Mouse (Mus musculus): ENCODE data around the gene Ssu72.

The Ssu72 gene

DNA sequence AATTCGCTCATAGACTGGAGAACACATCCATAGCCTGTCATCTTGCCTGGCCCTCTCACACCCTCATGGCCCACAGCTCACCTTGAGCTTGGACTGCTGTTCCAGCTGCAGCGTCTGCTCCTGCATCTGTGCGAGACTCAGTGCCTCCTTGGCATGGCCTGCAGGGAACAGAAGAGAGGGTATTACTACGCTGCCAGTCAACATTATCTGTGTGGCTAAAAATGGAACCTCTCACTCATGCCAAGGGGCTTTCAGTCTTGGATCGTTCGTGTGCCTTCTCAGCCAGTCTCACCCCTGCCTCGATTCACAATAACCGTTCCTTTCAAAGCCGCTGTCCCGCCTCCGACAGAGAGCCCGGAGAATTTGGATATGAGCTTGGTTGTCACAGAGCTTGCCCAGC is 52.4 kb downstream of the Ssu72 start:
- no peak for DNase-seq

DNA sequence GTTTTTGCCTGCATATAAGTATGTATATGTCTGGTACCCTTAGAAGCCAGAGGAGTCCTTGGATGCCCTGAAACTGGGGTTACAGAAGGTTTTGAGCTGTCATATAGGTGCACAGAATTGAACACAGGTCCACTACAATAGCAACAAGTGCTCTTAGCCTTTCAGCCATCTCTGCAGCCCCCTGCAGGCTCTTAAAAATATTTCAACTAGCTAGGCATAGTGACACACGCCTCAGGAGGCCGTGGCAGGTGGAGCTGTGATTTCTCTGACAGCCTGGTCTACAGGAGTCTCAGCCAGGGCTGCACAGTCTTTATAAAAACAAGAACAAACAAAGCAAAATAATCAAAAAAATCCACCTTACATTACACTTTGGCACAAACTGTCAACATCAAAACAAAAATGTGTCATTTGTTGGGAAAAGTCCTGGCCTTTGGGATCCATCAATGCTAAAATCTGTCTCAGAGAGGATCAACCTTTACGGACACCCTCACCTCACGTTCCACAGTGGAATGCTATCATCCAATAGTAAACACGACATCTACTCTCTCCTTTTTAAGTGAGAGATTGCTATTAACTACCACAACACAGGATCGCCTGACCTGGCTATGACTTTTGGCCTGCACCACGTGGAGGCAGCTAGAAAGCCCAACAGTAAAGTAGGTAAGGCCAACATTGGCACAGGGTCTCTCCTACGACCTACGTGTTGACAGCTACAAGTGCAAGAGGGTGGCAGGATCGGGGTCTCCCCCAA is 55.4 kb downstream of the Ssu72 start:
- DNase-seq: no peak

DNA sequence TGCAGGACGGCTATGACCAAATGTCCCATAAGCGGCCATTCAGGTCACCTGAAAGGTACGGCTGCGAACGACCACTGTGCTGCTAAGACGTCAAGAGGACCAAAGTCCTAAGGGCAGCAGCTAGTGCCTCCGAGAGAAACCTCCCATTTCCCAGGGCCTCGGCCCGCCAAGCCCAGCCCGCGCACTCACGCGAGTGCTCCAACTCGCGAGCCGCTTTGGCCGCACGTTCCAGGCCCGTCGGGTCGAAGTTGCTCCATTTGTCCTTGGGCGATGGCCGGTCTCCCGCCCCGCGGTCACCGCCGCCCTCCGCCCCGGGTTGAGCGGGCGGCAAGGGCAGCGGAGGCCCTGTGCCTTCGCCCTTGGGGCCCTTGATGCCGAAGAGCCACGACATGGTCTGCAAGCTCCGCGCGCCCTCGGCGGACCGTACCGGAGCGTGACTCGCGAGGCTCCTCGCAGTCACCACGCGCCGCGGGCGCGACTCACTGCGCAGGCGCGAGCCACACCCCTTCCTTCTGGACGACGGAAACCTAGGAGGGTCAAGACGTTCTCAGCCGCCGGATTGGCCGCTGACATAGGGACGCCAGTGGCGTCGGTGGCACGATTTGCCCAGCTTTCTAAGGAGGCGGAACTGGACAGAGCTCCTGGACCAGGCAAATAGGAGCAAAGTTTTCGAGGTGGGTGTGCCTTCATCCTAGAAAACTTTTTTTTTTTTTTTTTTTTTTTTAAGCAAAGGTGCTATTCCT is 56.2 kb downstream of the Ssu72 start, which contains the start of gene Atad3a:
Gene Atad3a (minus strand): TSS at position 481 of the 743 bp plus-strand sequence.
- peak; percentile 98 for DNase-seq

DNA sequence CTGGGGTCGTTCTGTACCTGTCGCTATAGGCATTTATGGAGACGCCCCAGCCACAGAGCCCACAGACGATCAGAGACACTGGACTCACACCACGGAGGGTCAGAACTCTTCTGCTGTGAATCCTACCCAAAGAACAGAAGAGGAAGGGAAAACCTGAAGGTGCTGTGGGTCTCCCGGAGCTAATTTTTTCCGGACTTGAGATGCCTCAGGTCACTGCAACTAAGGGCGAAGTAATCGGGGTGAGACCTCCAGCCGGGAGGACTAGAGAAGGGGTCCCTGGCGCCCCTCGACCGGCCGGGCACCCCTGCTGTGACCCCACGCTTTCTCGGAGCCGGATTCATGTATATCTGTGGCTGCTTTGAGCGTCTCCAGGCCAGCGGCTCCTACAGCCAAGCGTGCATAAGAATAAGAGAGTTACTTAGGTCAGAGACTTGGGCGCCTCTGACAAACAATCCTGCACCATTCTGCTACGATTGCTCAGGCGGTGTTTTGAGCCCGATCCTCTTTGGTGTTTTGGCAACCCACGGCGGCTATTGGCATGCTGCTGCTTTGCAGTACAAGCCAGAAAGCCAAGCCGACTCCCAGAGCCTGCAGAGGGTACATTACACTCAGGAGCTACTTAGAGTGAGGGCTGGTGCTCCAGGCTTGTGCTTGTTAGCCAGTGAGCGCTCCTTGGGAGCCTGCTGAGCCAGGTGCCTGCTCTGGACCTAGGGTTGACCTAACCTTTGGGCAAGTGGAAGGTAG is 56.9 kb downstream of the Ssu72 start:
- no peak for DNase-seq

DNA sequence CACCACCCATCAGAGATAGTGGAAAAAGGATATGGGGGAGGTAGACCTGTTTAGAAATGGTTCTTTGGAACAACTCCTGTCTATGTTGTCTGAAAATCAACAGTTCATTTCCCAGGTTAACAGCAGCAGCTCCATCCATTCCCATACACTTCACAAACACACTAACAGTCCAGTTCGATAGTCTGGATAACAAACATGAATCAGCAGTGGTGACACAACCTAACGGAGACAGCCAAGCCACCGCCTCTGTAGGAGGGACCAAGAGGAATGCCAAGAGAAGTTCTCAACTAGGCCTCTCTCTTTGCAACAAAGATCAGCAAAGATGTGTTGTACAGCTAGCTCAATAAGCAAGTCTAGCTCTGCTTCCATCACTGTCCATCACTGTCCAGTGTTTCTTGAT is 57.8 kb downstream of the Ssu72 start:
- no peak for DNase-seq

DNA sequence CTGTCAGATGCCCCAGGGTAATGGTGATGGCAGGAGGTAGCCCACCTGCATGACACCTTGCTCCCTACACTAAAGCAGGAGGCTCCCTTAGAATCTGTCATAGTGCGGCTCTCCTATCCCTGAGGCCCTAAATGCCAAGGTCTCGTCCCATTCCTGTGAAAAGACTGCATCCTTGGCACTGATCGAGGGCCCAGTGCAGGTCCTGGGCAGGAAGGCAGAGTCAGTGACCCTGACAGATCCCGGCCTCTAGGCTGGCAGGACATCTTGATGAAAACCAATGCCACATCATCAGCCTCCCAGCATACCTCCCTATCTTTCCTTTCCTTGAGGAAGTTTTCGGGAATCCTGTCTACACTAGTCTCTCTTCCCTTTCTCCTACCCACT is 64.9 kb downstream of the Ssu72 start:
- DNase-seq: no peak

DNA sequence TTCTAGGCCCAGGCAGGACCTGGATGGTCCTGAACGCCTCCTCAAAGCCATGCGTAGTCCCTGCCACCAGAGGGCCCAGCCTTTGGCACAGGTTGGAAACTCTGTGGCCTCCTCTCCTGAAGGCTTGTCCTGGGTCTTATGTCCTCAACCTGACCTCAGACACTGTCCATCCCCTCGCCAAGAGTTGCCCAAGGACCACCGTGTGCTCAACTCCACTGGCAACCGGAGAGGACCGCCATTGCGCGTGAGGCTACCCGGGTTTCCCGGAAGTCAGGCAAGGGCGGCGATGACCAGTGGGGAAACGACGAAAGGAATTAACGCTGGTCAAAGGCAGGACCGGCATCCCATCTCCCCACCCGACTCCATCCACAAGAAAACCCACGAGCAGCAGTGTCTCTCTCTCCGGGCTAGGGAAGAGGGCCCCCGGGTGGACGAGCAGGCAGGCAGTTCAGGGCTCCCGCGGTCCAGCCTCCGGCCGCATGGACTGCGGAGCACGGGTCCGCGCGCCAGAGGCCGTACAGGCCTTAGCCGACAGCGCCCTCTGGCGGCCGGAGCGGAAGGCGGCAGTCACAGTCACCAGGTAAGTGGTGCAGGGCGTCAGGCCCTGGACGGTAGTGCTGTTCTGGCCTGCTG is 65.4 kb downstream of the Ssu72 start:
- DNase-seq: peak; percentile 90

DNA sequence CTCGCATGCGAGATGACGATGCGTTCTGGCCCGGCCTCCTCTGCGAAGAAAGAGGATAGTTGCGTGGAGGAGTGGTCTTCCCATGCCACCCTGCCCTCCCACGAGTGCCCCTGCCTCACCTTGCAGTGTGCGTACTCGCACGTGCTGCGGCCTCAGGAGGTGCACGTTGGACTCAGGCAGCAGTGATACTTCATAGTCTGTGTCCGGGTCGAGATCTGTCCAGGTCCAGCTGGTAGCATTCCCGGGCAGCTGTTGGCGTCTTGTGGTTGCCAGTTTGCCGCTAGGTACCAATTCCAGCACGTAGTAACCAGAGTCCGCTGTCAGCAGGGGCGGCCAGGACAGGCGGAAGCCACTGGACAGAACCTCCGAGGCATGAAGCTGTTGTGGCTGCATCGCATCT is 66.0 kb downstream of the Ssu72 start:
- no peak for DNase-seq

DNA sequence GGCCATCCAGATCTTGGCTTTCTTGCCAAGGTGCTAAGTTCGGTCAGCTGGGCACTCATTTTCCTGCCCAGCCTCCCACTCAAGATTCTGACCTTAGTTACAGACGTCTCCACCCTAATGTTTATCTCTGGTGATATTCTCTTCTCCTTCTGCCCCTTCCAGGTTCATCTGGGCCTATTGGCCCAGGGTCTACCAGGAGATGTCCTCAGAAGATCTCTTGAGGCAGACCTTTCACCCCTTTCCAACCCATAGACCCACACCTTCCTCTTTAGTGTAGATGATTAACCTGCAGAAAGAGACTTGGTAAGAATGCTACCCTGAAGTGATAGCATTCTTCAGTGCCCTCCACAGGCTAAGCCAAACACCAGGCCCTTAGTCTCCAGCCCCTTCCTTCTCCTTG is 67.1 kb downstream of the Ssu72 start:
- DNase-seq: no peak

DNA sequence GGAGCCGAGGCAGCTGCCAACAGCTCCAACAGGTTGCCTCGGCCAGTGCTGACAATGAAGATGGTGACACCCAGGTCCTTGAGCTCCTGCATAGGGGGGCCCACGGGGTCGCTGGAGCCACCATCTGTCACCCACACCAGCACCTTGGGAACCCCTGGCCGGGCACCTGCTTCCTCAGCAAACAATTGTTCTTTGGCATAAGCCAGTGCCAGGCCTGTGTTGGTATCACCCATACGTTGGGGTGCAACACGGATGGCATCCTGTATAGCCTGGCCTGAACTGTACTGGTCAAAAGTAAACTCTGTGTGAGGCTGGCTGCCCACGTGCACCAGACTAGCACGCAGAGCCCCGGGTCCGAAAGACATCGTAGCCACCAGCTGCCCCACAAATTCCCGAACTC is 68.2 kb downstream of the Ssu72 start:
- no peak for DNase-seq

DNA sequence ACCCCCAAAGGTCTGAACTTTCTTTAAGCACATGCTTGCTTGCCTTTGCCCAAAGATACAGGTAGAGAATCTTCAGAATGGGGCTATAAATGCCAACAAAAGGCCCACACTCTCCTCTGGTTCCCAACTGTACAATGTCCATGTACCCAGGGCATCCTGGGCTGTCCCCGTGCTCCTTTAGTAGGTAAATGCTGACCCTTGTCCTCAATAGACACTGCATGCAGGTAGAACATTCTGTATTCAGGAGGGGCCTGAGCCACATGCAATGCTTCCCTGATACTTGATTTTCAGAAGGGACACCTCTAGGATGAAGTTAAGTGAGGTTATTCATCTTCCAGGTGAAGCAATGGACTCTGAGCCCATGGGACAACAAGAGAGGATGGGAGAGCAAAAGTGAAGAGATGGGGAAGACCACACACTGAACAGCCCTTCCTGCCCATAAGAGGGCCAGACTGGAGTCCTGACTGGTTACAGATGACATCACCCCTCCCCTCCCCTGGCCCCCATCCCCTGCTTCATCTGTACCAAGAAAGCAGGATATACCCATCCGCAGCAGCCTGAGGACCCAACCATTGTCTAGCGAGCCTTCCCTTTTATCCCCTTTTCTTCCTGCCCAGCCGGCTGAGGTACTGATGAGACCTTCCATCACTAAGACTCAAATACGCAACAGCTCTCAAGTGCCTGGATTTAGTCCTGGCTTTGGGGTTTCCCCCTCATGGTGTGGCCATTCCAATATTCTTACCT is 68.9 kb downstream of the Ssu72 start:
- DNase-seq: no peak

DNA sequence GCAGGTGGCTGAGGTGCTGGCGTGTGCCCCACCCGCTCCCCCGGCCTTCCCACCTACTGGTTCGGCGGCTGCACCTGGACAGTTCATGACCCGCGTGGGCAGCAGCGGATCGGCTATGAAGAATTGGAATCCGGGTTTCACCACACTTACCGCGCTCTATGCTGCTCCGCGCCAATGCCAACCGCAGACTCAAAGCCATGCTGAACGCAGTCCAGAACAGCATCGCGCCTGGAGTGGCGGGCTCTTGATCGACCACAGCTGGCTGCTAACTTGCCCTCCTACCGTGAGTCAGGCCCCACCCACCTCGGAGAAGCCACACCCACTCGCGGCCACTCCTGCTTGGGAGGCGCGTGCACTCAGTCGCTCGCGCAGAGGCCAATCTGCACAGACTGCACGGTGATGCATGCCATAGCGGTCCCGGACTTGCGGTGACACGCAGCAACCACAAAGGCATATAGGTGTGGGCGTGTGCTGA is 69.7 kb downstream of the Ssu72 start, which contains the start of gene Vwa1:
Gene Vwa1 (minus strand): TSS at position 419 of the 475 bp plus-strand sequence.
- DNase-seq: peak; percentile 83

DNA sequence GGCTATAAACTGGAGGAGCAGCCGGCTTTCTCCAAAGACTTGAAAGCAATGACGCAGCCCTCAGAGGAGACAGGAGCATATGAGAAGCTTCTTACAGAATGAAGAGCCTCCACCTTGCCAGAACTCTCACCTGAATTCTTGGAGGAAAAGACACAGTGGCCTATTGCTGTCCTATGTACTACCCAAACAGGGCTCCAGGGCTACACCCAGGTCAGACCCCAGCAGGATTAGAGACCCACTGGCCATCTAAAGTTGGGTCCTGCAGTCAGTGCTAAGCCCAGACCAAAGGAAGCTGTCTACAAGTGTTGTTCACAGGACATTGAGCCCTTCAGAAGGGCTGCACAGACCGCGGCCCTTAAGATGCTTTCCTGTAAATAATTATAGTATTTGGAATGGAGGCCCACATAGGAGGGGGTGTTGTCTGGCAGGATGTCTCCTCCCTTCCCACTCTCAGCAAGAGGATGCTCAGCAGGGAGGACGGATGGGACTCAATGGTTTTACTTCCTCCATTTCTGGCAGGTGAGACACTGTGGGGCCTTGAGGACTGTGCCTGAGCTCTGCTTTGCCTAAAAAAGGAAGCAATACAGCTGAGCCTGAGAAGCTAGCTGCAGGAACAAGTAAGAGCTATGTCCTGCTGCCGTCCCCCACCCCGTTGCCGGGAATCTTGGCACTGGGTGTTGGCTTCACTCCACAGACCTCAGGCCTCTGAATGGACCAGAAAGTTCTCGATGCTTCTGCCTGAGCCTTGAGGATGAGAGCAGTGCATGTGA is 70.6 kb downstream of the Ssu72 start:
- DNase-seq: peak; percentile 39

DNA sequence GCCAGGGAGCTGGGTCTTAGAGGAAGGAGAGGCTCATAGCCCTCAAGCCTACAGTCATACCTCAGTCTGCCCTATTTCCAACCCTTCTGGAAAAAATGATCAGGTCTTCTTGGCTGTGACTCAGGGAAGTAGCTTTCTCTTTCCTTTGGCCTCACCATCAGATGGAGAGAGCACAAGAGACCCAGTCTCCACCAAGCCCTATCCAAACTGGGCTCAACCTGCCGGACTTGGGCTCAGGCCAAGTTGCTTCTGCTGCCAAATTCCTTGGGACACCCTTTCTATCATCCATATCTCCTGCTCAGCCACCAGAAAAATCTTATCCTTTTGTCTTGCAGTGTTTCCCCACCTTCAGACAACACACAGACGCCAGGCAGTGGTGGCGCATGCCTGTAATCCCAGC is 71.3 kb downstream of the Ssu72 start:
- DNase-seq: no peak

DNA sequence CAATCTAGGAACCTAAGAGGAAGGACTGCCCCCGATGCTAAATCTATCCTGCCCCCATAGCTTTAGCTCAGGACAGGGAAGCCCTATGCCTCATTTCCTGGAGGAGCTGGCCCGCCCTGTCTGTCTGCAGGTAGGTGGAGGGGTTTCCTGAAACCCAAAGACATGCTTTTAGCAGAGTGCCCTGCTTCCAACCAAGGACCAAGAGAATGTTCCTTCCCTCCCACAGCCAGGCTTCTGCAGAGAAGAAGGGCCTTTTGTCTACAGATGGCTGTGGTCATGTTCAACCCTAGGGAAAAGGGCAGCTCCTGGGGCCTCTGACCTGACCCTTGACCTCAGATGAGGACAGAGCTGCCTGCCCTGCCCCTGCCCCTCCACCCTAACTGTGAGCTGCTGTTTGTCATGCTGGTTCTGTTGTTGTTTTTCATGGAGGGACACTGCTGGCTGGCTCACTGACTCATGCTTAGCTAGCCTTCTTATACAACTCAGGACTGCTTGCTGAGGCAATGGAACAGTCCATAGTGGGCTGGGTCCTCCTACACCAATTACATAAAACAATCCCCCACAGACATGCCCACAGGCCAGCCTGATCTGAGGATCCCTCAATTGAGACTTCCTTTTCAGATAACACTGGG is 72.2 kb downstream of the Ssu72 start:
- DNase-seq: no peak

DNA sequence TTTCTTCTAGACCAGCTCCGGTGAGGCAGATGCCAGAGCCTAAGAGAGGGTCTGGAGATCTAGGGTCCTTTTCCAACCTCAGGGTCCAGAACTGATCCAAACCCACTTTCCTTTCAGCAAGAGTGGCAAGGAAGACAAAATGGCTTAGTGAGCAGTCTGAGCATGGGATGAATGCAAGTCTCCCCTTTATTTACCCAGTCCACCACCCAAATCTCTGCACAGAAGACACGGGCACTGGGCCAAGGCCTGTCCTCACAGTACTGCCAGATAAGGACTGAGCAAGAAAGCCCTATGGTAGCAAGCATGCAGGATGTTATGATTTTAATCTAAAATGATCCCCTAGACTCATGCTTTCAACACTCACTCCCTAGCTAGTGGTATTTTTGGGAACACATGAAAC is 73.2 kb downstream of the Ssu72 start:
- no peak for DNase-seq

DNA sequence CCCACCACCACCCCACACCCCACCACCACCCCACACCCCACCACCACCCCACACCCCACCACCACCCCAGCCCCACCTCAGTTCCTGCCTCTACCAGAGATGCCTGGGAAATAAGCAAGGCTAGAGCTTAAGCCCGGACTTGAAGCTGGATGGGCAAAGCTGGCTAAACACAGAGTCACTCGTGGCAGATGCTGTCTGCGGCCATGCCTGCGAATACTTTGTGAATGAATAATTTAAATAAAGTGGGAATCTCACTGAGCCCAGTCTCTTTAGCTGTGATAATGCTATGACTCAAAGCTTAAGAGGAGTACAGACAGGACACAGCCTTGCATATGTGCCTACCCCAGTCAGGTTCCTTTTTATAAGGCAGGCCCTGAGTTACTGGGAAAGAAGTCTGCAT is 74.9 kb downstream of the Ssu72 start:
- no peak for DNase-seq

DNA sequence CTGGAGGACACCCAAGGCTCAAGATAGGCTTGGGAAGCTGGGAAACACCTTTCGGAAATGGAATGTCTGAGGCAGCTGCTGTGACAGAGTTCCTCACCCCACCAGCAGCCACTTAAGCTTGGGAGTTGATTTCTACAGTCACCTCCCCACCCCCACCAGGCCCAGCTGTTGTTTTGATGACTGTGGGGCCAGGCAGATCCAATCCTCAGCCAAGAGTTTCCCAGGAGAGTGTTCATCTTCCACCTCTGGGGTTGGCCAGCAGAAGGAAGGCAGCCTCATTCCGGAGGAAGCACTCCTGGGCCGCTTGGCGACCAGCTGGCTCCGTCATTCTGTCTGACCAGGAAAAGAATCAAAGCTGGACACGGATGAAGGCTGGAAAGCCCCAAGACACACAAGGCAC is 76.3 kb downstream of the Ssu72 start:
- DNase-seq: no peak

Data from right cerebral cortex, postnatal 14 days (tissue).